ENCODE assay signal across 13 mouse cellular contexts in genomic region chr14:28980482-28980881, GRCm38 (mm10). TPM values are rescaled to one million over a fixed set of nuclear protein-coding genes. Genes with fewer than 3 reads are reported as not detected.
DNase-seq lines count a peak whose midpoint lies in the region; ATAC-seq and TF ChIP-seq lines count a peak whose summit lies in the region.
"Had no signal": no experiment of that assay in that cellular context is flagged by ENCODE, and none has a peak within 500 bp of the region (broad histone marks: within the 10 kb centered on the region; RNA-seq: fewer than 3 reads in every experiment).

No protein-coding gene starts in this region.

- DNase-seq in forebrain, embryonic 10.5 days (ENCODE audit: extremely low spot score, low spot score): peak; percentile 21
- DNase-seq in layer of hippocampus, adult 2 months (ENCODE audit: low spot score in 2 of 2): no peak
- no peak for DNase-seq in layer of hippocampus, postnatal 14 days (ENCODE audit: low spot score in 2 of 2)
- DNase-seq in Muller cell, postnatal 12 days (ENCODE audit: inconsistent ontology term): peak; percentile 13
- DNase-seq in fibroblast of lung, adult 2 months (ENCODE audit: low read depth): peak; percentile 8
- DNase-seq in urinary bladder, postnatal 36 days (ENCODE audit: low spot score in 2 of 2): no peak
- DNase-seq in adrenal gland, adult (ENCODE audit: inconsistent age in 2 of 2, low spot score in 1 of 2): no peak
- DNase-seq: gastrocnemius, postnatal 10 days; thymus, postnatal 36 days had no signal

- peaks cover 6% of the 10 kb centered on the region for H3K4me1 ChIP-seq in forebrain, embryonic 10.5 days
- H3K4me1 ChIP-seq in forebrain, embryonic 15.5 days: no peaks in the 10 kb centered on the region

- ATAC-seq in forebrain, embryonic 15.5 days (replicated peaks): no peak

- peaks cover 6% of the 10 kb centered on the region; the same call in 1 of the 2 replicates for H3K27me3 ChIP-seq in forebrain, embryonic 10.5 days (ENCODE audit: poor library complexity, severe bottlenecking)
- no peaks in the 10 kb centered on the region for H3K27me3 ChIP-seq in forebrain, embryonic 15.5 days
- H3K27me3 ChIP-seq: embryonic facial prominence, embryonic 12.5 days had no signal

- no peaks in the 10 kb centered on the region for H3K36me3 ChIP-seq in forebrain, embryonic 10.5 days (replicated peaks)
- no peaks in the 10 kb centered on the region for H3K36me3 ChIP-seq in forebrain, embryonic 15.5 days
- H3K36me3 ChIP-seq: embryonic facial prominence, embryonic 12.5 days had no signal

- no peak overlapping the region for H3K4me3 ChIP-seq in forebrain, embryonic 10.5 days
- no peak overlapping the region for H3K4me3 ChIP-seq in forebrain, embryonic 15.5 days
- no peak overlapping the region for H3K4me3 ChIP-seq in layer of hippocampus, adult 2 months
- H3K4me3 ChIP-seq: embryonic facial prominence, embryonic 12.5 days had no signal

- WGBS in forebrain, embryonic 10.5 days: 28% methylated on average over 3 of the region's 3 CpGs
- WGBS in forebrain, embryonic 15.5 days: 22% methylated on average over 3 of the region's 3 CpGs

- H3K27ac ChIP-seq in forebrain, embryonic 10.5 days: no peak overlapping the region
- H3K27ac ChIP-seq in forebrain, embryonic 15.5 days (replicated peaks): no peak overlapping the region
- no peak overlapping the region for H3K27ac ChIP-seq in layer of hippocampus, adult 2 months
- H3K27ac ChIP-seq: embryonic facial prominence, embryonic 12.5 days had no signal

- H3K4me2 ChIP-seq in forebrain, embryonic 15.5 days (replicated peaks): no peak overlapping the region
- H3K4me2 ChIP-seq: embryonic facial prominence, embryonic 12.5 days; liver, embryonic 11.5 days had no signal

- H3K9me3 ChIP-seq in forebrain, embryonic 10.5 days: no peaks in the 10 kb centered on the region
- no peaks in the 10 kb centered on the region for H3K9me3 ChIP-seq in forebrain, embryonic 15.5 days
- H3K9me3 ChIP-seq: embryonic facial prominence, embryonic 12.5 days had no signal

- H3K9ac ChIP-seq in forebrain, embryonic 15.5 days (replicated peaks): no peak overlapping the region
- H3K9ac ChIP-seq: embryonic facial prominence, embryonic 12.5 days had no signal

- TF ChIP-seq CTCF in layer of hippocampus, adult 2 months (conservative IDR thresholded peaks at IDR 0.05): peak; percentile 52

RNA-seq across cellular contexts. Expression of gene Lrtm1, which starts 37.5 kb away (rescaled TPM):
- 0.76 and 1.3 TPM in 2 replicates for polyA plus RNA-seq in forebrain, embryonic 10.5 days (2016; fragmentation: Nextera tagmentation; extraction: Ambion mirVana)
- 0.18 and 0.33 TPM in 2 replicates for polyA plus RNA-seq in forebrain, embryonic 15.5 days (2015; fragmentation: Nextera tagmentation; extraction: Ambion mirVana)
- not detected for total RNA-seq in layer of hippocampus, adult 2 months (2021)
- total RNA-seq in layer of hippocampus, postnatal 14 days (2021): not detected
- total RNA-seq: megakaryocyte-erythroid progenitor cell, adult 5-6 weeks had no signal
- polyA plus RNA-seq: liver, embryonic 11.5 days had no signal

Comparison
In these comparisons a context has a peak if more than half of its experiments do, and no peak if none do; other contexts are left out.
1. DNase-seq: peak in forebrain, embryonic 10.5 days (single experiment), Muller cell, postnatal 12 days (single experiment) and fibroblast of lung, adult 2 months (single experiment); none in layer of hippocampus, adult 2 months (0 of 2), layer of hippocampus, postnatal 14 days (0 of 2), urinary bladder, postnatal 36 days (0 of 2) and adrenal gland, adult (0 of 2).